ENCODE assay signal across 30 mouse cellular contexts in genomic region chr1:180318407-180318806, GRCm38 (mm10). TPM values are rescaled to one million over a fixed set of nuclear protein-coding genes. Genes with fewer than 3 reads are reported as not detected.
A peak's percentile ranks its signal among the peaks of the same experiment; 100 is the strongest.
DNase-seq lines count a peak whose midpoint lies in the region; ATAC-seq and TF ChIP-seq lines count a peak whose summit lies in the region.
"Had no signal": no experiment of that assay in that cellular context is flagged by ENCODE, and none has a peak within 500 bp of the region (broad histone marks: within the 10 kb centered on the region; RNA-seq: fewer than 3 reads in every experiment).

No protein-coding gene starts in this region.

- no peak overlapping the region for H3K27ac ChIP-seq in layer of hippocampus, adult 2 months
- H3K27ac ChIP-seq: embryonic facial prominence, embryonic 12.5 days; heart, adult 2 months; hindbrain, embryonic 10.5 days; intestine, embryonic 15.5 days; liver, embryonic 13.5 days; midbrain, embryonic 12.5 days had no signal

- ATAC-seq in common myeloid progenitor, adult 5-6 weeks (replicated peaks; ENCODE audit: low read depth, poor library complexity, severe bottlenecking), result peak; percentile 64
- peak; percentile 71 for ATAC-seq in megakaryocyte progenitor cell, adult 5-6 weeks (replicated peaks; ENCODE audit: poor library complexity)
- ATAC-seq: forebrain, embryonic 14.5 days; hindbrain, embryonic 16.5 days; intestine, embryonic 15.5 days had no signal

- no peak overlapping the region for H3K4me3 ChIP-seq in layer of hippocampus, adult 2 months
- H3K4me3 ChIP-seq: embryonic facial prominence, embryonic 12.5 days; heart, adult 2 months; heart, embryonic 12.5 days; hindbrain, embryonic 10.5 days; intestine, embryonic 15.5 days; liver, embryonic 13.5 days; megakaryocyte, embryonic 14.5 days; midbrain, embryonic 12.5 days had no signal

- TF ChIP-seq CTCF in layer of hippocampus, adult 2 months (conservative IDR thresholded peaks at IDR 0.05), result no peak

- DNase-seq in thymus, postnatal 14 days, result peak; percentile 38
- DNase-seq in thymus, postnatal 36 days, result no peak
- no peak for DNase-seq in cerebellum, adult 9-10 months
- no peak for DNase-seq in embryo, embryonic 9.5 days (ENCODE audit: extremely low spot score)
- DNase-seq in layer of hippocampus, adult 9-10 months (ENCODE audit: low spot score), result no peak
- no peak for DNase-seq in layer of hippocampus, adult 2 months (ENCODE audit: low spot score in 2 of 2)
- DNase-seq: adrenal gland, postnatal 10 days; cerebellum, adult 18-20 months; cerebellum, postnatal 25 days; gastrocnemius, postnatal 36 days; heart, adult 2 months; kidney, adult 2 months; kidney, postnatal 36 days; layer of hippocampus, postnatal 36 days; left cerebral cortex, postnatal 4 days; liver, embryonic 13.5 days; lung, adult 2 months; lung, postnatal 14 days; retina, postnatal 1 day; spleen, adult 18-20 months had no signal

RNA-seq across cellular contexts. Expression of gene Itpkb, which starts 11.9 kb away (rescaled TPM):
- 10.2 and 15.9 TPM in 2 replicates for total RNA-seq in common myeloid progenitor, adult 5-6 weeks (2017)
- total RNA-seq in megakaryocyte progenitor cell, adult 5-6 weeks (2015), result 10.8 and 12.3 TPM in 2 replicates
- 9.6 and 11.7 TPM in 2 replicates for total RNA-seq in megakaryocyte progenitor cell, adult 5-6 weeks (2017)
- total RNA-seq in layer of hippocampus, adult 2 months (2021), result 10 to 100 TPM; 26.3 to 28.3 TPM

RNA-seq across cellular contexts. Expression of gene Psen2, which starts 55.2 kb away (rescaled TPM):
- total RNA-seq in common myeloid progenitor, adult 5-6 weeks (2017), result 20.8 and 24.3 TPM in 2 replicates
- 18.9 and 19.5 TPM in 2 replicates for total RNA-seq in megakaryocyte progenitor cell, adult 5-6 weeks (2015)
- 24.9 and 27.2 TPM in 2 replicates for total RNA-seq in megakaryocyte progenitor cell, adult 5-6 weeks (2017)
- 10 to 100 TPM; 17.2 to 22.2 TPM for total RNA-seq in layer of hippocampus, adult 2 months (2021)
